Mouse (Mus musculus) thymus, postnatal 25 days (tissue): ENCODE measurements around the gene Itsn1.

Experiments used
- DNase-seq: peaks from one replicate; pipeline ENCODE4 v3.0.0; 2022

The Itsn1 gene

DNA sequence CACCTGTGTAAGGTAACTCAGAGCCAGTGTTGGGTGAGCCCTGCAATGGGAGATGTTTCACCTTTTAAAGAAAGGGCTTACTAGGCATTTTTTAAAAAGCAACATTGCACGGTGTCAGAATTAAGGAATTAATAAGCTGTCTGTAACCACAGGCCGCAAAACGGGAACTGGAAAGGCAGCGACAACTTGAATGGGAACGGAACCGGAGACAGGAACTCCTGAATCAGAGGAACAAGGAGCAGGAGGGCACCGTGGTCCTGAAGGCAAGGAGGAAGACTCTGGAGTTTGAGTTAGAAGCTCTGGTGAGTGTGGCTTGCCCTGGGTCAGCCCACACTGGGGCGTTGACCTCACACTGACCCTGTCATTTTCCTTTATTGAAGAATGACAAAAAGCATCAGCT lies 91.2 kb downstream of the Itsn1 start:
- no peak for DNase-seq

DNA sequence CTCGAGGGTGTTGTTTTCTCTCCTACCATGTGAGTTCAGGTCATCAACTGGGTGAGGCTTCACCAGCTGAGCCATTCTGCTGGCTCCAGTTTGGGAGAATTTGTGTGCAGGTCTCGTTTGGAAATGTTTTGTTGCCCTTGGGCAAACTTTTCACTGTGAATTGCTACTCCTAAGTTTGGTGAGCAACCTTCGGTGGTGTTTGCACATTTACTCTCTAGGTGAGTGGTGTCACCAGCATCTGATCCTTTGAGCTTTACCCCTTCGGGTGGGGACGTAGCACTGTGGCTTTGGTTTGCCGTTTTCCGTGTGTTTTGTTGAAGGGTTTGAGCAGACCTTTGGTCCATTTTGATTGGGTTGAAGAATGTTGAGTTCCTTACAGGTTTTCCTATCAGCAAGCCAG lies 93.2 kb downstream of the Itsn1 start:
- DNase-seq: no peak

- DNase-seq: no peak
Observed at GRCm38 (mm10) chr16:91822759-91823158, 93.7 kb downstream of the Itsn1 start.

- DNase-seq: peak; percentile 77
Observed at GRCm38 (mm10) chr16:91825774-91826325, 96.8 kb downstream of the Itsn1 start.

DNA sequence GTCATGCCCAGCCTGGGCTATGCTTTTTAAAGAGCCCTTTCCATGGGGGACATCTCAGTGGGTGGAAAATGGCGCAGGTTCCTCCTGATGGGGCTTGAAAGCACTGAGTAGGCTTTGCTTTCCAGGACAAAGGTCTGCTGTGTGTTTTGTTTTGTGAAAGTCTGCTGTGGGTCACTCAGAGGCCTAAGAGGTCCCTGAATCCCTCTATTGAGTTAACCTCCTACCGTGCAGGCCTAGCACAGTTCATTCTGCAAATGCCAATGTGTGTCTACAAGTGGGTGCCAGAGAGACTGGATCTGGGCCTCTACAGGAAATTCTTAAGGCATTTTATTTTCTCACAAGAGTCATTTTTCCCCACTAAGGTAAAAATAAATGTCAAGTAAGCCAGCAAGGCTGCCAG lies 97.8 kb downstream of the Itsn1 start:
- DNase-seq: no peak

- DNase-seq: no peak
Observed at GRCm38 (mm10) chr16:91827456-91827855, 98.4 kb downstream of the Itsn1 start.

DNA sequence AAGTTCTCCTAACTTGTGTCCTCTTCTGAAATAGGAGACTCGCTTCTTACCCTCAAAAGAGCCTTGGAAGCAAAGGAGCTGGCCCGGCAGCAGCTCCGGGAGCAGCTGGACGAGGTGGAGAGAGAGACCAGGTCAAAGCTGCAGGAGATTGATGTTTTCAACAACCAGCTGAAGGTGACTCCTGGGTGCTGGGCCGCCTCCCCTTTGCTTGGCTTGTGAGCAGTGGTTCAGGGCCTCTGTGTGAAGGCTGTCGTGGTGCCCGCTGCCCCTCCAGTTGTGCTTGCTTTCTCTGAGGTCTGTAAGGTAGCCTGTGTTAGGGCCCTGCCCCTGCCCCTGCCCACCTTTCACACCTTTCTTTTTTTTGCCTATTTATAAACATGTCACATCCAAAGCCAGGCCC lies 99.1 kb downstream of the Itsn1 start:
- no peak for DNase-seq

DNA sequence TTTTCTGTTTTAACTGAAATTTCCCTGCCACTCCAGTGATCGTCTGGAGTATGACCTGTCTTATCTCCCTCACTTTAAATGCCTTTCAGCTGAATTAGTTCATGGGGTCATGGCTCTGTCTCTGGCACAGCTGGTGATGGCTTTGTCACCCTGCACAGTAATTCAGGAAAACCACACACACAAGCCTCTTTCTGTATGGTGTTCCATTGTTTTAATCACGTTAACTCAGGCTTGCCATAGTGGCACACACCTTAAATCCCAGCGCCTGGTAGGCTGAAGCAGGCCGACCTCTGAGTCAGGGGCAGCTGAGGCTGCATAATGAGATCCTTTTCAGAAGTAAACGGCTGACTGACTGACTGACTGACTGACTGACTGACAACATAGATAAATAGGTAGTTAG lies 99.5 kb downstream of the Itsn1 start:
- no peak for DNase-seq

GRCm38 (mm10) chr16:91829121-91829520 lies 100.0 kb downstream of the Itsn1 start:
- no peak for DNase-seq

DNA sequence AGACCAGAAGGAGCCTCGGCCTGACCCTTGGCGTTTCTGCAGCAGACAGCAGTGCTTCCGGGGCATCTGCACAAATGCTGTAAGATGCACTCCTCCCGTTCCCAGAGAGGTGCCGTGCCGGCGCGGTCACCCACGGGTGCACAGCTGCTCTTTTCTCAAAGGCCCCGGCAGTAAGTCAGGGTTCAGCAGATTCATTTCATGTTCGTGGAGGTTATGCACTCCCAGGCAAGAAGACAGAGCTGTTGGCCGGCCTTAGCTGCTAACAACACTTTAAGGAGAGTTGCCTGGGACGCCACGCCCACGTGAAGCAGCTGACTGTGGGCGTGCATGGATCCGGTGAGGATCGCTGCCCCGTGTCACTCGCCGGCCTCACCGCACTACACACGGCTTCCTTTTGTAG lies 101.2 kb downstream of the Itsn1 start:
- no peak for DNase-seq

DNA sequence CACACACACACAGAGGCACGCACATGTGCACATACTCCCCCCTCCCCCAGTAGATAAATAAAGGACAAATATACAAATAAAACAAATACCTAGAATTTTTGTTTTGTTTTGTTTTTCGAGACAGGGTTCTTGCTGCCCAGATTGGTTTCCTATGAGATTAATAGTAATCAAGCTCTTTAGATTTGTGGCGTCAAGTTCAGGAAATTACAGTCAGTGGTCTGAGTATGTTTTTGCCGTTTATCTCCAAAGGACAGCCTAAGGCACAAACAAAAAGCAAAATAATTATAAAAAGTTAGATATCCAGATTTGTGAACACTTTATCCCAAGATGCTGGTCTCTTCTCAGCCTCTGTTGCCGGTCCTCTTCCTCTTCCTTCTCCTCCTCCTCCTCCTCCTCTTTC lies 104.0 kb downstream of the Itsn1 start:
- DNase-seq: no peak

GRCm38 (mm10) chr16:91833558-91833957 lies 104.5 kb downstream of the Itsn1 start:
- DNase-seq: no peak

DNA sequence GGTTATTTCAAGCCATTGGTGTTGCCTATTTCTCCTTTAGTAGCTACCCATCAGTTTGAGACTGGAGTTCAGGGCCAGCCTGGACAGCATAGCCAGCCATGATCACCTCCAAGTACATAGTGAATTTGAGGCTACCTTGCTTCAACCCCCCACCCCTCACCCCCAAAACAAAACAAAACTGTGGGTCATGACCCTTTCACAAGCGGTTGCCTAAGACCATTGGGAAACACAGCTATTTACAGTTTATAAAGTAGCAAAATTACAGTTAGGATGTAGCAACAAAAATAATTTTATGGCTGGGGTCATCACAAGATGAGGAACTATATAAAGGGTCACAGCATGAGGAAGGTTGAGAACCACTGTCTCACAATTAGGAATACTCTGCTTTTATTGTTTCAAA lies 104.9 kb downstream of the Itsn1 start:
- no peak for DNase-seq

DNA sequence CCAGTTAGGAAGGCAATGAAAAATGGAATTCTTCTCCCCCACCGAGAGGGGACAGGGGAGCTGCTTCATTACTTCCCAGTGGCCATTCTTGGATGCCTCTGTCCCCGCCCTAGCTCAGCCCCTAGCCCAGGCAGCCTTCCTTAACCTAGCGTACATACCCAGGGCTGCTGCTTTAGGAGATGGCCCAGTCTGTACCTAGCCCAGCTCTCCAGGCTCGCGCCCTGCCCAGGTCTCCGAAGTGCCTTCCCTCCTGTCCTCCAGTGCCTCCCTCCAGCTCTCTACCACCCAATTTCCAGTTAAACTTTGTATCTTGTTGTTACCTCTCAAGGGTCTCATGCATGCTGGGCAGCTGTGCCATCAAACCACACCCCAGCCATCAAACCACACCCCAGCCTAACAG lies 106.7 kb downstream of the Itsn1 start:
- DNase-seq: no peak

GRCm38 (mm10) chr16:91836592-91837557 lies 107.8 kb downstream of the Itsn1 start:
- no peak for DNase-seq

- DNase-seq: no peak
Observed at GRCm38 (mm10) chr16:91837558-91838041, 108.5 kb downstream of the Itsn1 start.

GRCm38 (mm10) chr16:91838771-91839170 lies 109.7 kb downstream of the Itsn1 start:
- DNase-seq: no peak

GRCm38 (mm10) chr16:91839462-91839861 lies 110.4 kb downstream of the Itsn1 start:
- DNase-seq: no peak

GRCm38 (mm10) chr16:91841026-91841630 lies 112.0 kb downstream of the Itsn1 start:
- DNase-seq: no peak

GRCm38 (mm10) chr16:91846089-91846741 lies 117.1 kb downstream of the Itsn1 start:
- DNase-seq: no peak

DNA sequence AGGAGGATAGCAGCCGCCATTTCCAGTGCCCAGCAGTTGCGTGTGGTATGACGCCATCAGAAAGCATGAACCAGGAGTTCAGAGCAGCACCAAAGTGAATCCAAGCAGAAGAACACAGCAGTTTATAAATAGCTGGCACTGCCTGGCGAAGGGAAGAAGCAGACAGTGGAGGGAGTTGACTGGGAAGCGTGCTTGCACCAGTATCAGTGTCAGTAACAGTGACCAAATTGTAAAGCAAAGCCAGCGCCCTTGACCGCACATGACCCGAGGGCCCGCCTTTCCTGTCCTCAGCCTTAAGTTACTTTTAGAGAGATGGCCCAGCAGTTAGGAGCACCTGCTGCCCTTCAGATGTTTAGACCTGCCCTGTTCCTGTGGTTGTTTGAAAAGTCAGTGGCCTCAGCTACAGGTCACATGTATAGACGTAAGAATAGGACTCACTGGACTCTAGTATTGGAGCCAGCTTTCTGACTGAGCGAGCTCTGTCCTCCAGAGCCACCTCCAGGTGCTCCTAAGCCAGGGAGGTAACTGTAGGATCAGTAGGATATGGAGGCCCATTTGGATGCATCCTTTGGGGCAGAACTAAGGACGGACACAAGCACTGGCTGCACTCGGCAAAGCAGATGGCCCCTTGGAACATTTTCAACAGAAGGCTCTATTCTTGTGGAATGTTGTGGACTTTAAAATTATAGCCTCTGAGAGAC lies 118.6 kb downstream of the Itsn1 start:
- no peak for DNase-seq

DNA sequence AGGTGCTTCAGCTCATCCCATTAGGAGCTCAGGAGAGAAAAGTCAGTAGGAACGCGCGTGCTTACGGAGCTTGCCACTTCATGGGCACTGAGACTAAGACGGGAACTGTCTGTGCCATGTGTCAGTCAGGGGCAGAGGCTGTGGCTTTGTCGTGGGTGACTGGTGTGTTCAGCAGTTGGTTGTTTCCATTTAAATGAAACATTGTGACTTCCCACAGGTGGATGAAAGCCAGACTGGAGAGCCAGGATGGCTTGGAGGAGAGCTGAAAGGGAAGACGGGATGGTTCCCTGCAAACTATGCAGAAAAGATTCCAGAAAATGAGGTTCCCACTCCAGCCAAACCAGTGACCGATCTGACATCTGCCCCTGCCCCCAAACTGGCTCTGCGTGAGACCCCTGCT lies 119.4 kb downstream of the Itsn1 start:
- no peak for DNase-seq
